In the genomic region with DNA sequence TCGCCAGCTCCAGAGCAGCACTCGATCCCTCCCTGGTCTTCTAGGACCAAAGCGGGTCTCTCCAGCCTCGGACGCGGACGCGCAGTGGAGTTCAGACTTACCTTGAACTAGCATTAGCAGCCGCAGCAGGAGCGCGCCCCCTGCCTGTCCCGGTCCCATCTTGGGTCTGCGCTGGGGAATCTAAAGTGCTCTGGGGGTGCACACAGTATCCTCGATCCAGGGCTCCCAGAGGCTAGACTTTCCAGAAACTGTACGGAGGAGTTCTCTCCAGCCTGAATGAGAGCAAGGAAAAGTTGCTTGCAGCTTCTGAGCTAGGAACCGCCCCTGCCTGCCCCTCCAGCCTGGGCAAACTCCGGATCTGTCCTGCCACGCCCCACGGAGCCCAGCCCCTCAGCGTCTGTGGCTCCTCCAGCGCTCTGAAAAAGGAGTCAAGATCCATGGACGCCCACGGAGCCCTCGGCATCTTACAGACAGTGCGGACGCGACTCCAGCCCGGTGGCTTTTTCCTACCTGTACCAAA, we compare ENCODE assay signal across 8 mouse cellular contexts. TPM values are rescaled to one million over a fixed set of nuclear protein-coding genes. Genes with fewer than 3 reads are reported as not detected.
A peak's percentile ranks its signal among the peaks of the same experiment; 100 is the strongest.
DNase-seq lines count a peak whose midpoint lies in the region; ATAC-seq and TF ChIP-seq lines count a peak whose summit lies in the region.

A gene (minus strand): TSS at position 326 of the 520 bp plus-strand sequence.

- H3K4me1 ChIP-seq in hindbrain, embryonic 14.5 days (replicated peaks; ENCODE audit: control insufficient read depth, insufficient read depth, low read length): peaks cover 9% of the 10 kb centered on the region; the same call in 1 of the 2 replicates
- peaks cover 55% of the 10 kb centered on the region for H3K4me1 ChIP-seq in megakaryocyte, embryonic 14.5 days

- H3K9me3 ChIP-seq in hindbrain, embryonic 14.5 days (ENCODE audit: control insufficient read depth, low read length): no peaks in the 10 kb centered on the region
- H3K9me3 ChIP-seq in megakaryocyte, embryonic 14.5 days: no peaks in the 10 kb centered on the region

- H3K27ac ChIP-seq in gastrocnemius, adult 2 months: peak within 1 kb of the TSS; percentile 65
- no peak within 1 kb of the TSS for H3K27ac ChIP-seq in hindbrain, embryonic 14.5 days

- 2% methylated on average over 28 of the region's 28 CpGs for WGBS in hindbrain, embryonic 14.5 days

- H3K27me3 ChIP-seq in hindbrain, embryonic 14.5 days (ENCODE audit: control insufficient read depth, insufficient read depth, low read length): peaks cover 5% of the 10 kb centered on the region; the same call in 1 of the 2 replicates
- peaks cover 2% of the 10 kb centered on the region for H3K27me3 ChIP-seq in megakaryocyte, embryonic 14.5 days (replicated peaks)

- H3K4me3 ChIP-seq in gastrocnemius, adult 2 months: peak within 1 kb of the TSS; percentile 73
- H3K4me3 ChIP-seq in hindbrain, embryonic 14.5 days (replicated peaks; ENCODE audit: low read length): peak within 1 kb of the TSS; percentile 36
- peak within 1 kb of the TSS; percentile 96 for H3K4me3 ChIP-seq in megakaryocyte, embryonic 14.5 days (replicated peaks)

- H3K4me2 ChIP-seq in hindbrain, embryonic 14.5 days (replicated peaks): peak within 1 kb of the TSS; percentile 86

- peak; percentile 76; the same call in 1 of the 2 replicates for ATAC-seq in hindbrain, embryonic 14.5 days (ENCODE audit: low FRiP score)

- intact Hi-C loops in gastrocnemius, adult 2 months (cut with DNase I): loop anchor here (10.0 kb wide), 1 partner anchor 97 kb away; no protein-coding TSS in a partner anchor
- intact Hi-C loops in left cerebral cortex, postnatal 25 days (cut with DNase I): no loop called here

- peak; percentile 72 for DNase-seq in R1 (ENCODE audit: low read depth, low spot score)
- DNase-seq in cerebellum, postnatal 25 days: peak; percentile 20 to 50
- DNase-seq in gastrocnemius, adult 2 months: peak; percentile 76
- DNase-seq in hindbrain, embryonic 14.5 days (ENCODE audit: low spot score): peak; percentile 45
- DNase-seq in left cerebral cortex, postnatal 25 days (ENCODE audit: low spot score in 2 of 2): peak; percentile 15 to 16
- peak; percentile 29 to 44 for DNase-seq in right cerebral cortex, postnatal 10 days (ENCODE audit: low spot score in 2 of 2)
- peak; percentile 27 for DNase-seq in urinary bladder, postnatal 10 days (ENCODE audit: low spot score)

- H3K36me3 ChIP-seq in hindbrain, embryonic 14.5 days (replicated peaks; ENCODE audit: control insufficient read depth, insufficient read depth): no peaks in the 10 kb centered on the region
- peaks cover 11% of the 10 kb centered on the region for H3K36me3 ChIP-seq in megakaryocyte, embryonic 14.5 days (replicated peaks; ENCODE audit: low read length)

- TF ChIP-seq CTCF in gastrocnemius, adult 2 months (IDR thresholded peaks at IDR 0.05): peak; percentile 71

- H3K9ac ChIP-seq in hindbrain, embryonic 14.5 days: peak within 1 kb of the TSS; percentile 39

RNA-seq across cellular contexts. Expression of the gene that starts here (rescaled TPM):
- 1 to 10 TPM in 1 of 2 experiments, under 1 TPM in 1; 0.43 to 2.3 TPM for total RNA-seq in gastrocnemius, adult 2 months (2021)
- polyA plus RNA-seq in hindbrain, embryonic 14.5 days (2014; fragmentation: Nextera tagmentation; extraction: Ambion mirVana): 1.9 and 2.2 TPM in 2 replicates
- total RNA-seq in left cerebral cortex, postnatal 25 days (2021): under 1 TPM; 0.05 to 0.07 TPM
- polyA plus RNA-seq in megakaryocyte, embryonic 14.5 days (2012; ENCODE audit: insufficient read depth, low replicate concordance): 0.34 TPM in 1 of 2 replicates, not detected in the other

Comparison
In these comparisons a context has a peak if more than half of its experiments do, and no peak if none do; other contexts are left out.
1. Peak in DNase-seq in left cerebral cortex, postnatal 25 days; RNA of the gene not detected or under 1 TPM.
2. DNase-seq: peak in every context shown above with its lines; median percentile 76 in gastrocnemius, adult 2 months; 72 in R1; 45 in hindbrain, embryonic 14.5 days; 36 in right cerebral cortex, postnatal 10 days; 35 in cerebellum, postnatal 25 days; 27 in urinary bladder, postnatal 10 days; 16 in left cerebral cortex, postnatal 25 days.
3. H3K4me3 ChIP-seq: peak in every context shown above with its lines; median percentile 96 in megakaryocyte, embryonic 14.5 days; 73 in gastrocnemius, adult 2 months; 36 in hindbrain, embryonic 14.5 days.